Mouse (Mus musculus) embryonic facial prominence, embryonic 15.5 days (tissue): ENCODE results near the gene Arhgef25. TPM values are rescaled to one million over a fixed set of nuclear protein-coding genes. Genes with fewer than 3 reads are reported as not detected.
A peak's percentile ranks its signal among the peaks of the same experiment; 100 is the strongest.

ENCODE experiments used
- ATAC-seq: fragments of 200-750 bp; cut with Nextera tagmentation; 2 replicates; pipeline ENCODE4 v1.8.0; 2017; ENCODE audit warnings: low read depth, moderate TSS enrichment; ENCODE audit not compliant: insufficient number of reproducible peaks, low FRiP score, low TSS enrichment
- H3K27ac ChIP-seq: fragments of 300-500 bp; sonication (generic); replicated peaks from 2 replicates; pipeline ENCODE4 v1.5.1; 2015; ENCODE audit warnings: mild to moderate bottlenecking, inconsistent platforms
- H3K27me3 ChIP-seq: fragments of 300-500 bp; sonication (generic); 2 replicates; pipeline ENCODE4 v1.6.1; 2015; ENCODE audit warnings: inconsistent platforms
- H3K36me3 ChIP-seq: fragments of 300-500 bp; sonication (generic); 2 replicates; pipeline ENCODE4 v1.6.1; 2015; ENCODE audit warnings: mild to moderate bottlenecking, inconsistent platforms
- H3K4me1 ChIP-seq: fragments of 300-500 bp; sonication (generic); 2 replicates; pipeline ENCODE4 v1.6.1; 2015; ENCODE audit warnings: inconsistent platforms
- H3K4me2 ChIP-seq: fragments of 300-500 bp; sonication (generic); replicated peaks from 2 replicates; pipeline ENCODE4 v1.6.1; 2015; ENCODE audit warnings: mild to moderate bottlenecking, inconsistent platforms
- H3K4me3 ChIP-seq: fragments of 300-500 bp; sonication (generic); replicated peaks from 2 replicates; pipeline ENCODE4 v1.5.1; 2015; ENCODE audit warnings: mild to moderate bottlenecking, inconsistent platforms
- H3K9ac ChIP-seq: fragments of 300-500 bp; sonication (generic); 2 replicates; pipeline ENCODE4 v1.6.1; 2015; ENCODE audit warnings: inconsistent platforms
- H3K9me3 ChIP-seq: fragments of 300-500 bp; sonication (generic); replicated peaks from 2 replicates; pipeline ENCODE4 v1.6.1; 2016; ENCODE audit warnings: inconsistent platforms
- WGBS: fragments of 180-500 bp; shearing (Covaris S2); methylation state at CpG from one replicate; pipeline ENCODE4 v1.1.7; 2015; 5-methylcytosine and 5-hydroxymethylcytosine counted together
- polyA plus RNA-seq: library from polyadenylated mRNA; unstranded; fragments of >200 nt; fragmentation: Nextera tagmentation; extraction: Ambion mirVana; gene quantifications from 2 replicates; pipeline ENCODE4 v1.2.1, GENCODE M21; 2015

Arhgef25 gene
- polyA plus RNA-seq, 1 experiment from 2014 or later = 116 TPM

DNA sequence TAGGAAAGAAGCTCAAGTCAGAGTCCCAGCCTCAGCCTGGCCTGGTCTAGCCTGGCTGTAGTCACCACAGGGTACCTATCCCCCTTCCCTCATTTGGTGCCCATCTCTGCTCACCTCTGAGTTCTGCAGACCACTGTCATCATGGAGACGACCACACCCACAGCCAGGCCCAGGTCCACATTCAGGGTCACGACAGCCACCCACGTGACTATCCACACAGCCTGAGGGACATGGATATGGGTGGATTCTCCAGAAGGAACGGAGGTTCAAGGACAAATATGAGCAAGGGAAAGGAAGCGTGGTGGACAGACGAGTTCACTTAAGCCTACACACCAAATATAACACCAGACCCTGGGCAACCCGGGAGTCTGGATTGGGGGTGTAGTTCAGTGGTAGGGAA, 15.7 kb downstream of the Arhgef25 start:
- no peaks in the 10 kb centered on the region for H3K9me3 ChIP-seq
- no peak overlapping the region for H3K4me3 ChIP-seq
- peaks cover 48% of the 10 kb centered on the region for H3K27me3 ChIP-seq
- H3K36me3 ChIP-seq = no peaks in the 10 kb centered on the region
- H3K4me2 ChIP-seq = no peak overlapping the region
- H3K9ac ChIP-seq = no peak overlapping the region
- H3K27ac ChIP-seq = no peak overlapping the region
- H3K4me1 ChIP-seq = peaks cover 31% of the 10 kb centered on the region
- ATAC-seq = no peak
- WGBS = 88% methylated on average over 7 of the region's 7 CpGs

DNA sequence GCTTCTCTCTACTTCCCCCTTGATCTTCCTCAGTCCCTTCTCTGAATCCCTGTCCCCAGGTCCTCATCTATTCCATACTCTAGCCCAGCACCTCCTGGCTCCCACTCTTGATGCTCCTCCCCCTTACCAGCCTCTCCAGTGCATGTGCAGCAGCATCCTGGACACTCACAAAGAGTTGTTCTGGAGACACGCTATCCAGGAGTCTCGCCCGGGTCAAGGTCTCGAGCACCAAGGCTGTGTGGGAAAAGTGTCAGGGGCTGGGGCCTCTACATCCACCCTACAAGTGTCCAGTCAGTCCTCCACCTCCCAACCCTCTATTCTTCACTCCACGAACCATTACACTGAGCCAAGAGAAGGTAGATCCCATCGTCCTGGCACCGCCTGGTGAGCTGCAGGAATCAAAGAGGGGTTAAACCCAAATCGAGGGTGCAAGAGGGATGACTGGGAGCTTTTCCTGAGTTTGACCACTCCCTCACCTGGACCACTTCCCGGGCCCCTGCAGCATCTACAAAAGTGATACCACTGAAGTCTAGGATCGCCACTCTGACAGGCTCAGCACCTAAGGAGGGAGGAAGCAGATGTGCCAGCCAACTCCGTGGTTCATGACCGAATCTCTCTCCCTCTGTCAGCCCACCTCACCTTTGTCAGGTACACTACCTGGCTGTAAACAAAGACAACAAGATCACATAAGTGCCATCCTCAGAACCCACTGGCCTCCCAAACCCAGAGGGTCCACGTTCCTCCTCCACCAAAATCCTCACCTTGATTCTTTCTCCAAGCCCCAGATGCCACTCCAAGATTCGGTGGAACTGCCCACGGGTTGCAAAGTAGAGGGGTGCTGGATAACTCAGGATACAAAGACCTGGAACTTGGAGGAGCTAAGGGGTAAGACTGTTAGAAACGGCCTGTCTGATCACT, 16.5 kb downstream of the Arhgef25 start:
- H3K4me1 ChIP-seq = peaks cover 27% of the 10 kb centered on the region
- no peak overlapping the region for H3K4me3 ChIP-seq
- no peak overlapping the region for H3K4me2 ChIP-seq
- no peaks in the 10 kb centered on the region for H3K9me3 ChIP-seq
- no peak overlapping the region for H3K27ac ChIP-seq
- H3K9ac ChIP-seq = no peak overlapping the region
- no peak for ATAC-seq
- WGBS = 81% methylated on average over 16 of the region's 16 CpGs
- peaks cover 45% of the 10 kb centered on the region for H3K27me3 ChIP-seq
- H3K36me3 ChIP-seq = no peaks in the 10 kb centered on the region

DNA sequence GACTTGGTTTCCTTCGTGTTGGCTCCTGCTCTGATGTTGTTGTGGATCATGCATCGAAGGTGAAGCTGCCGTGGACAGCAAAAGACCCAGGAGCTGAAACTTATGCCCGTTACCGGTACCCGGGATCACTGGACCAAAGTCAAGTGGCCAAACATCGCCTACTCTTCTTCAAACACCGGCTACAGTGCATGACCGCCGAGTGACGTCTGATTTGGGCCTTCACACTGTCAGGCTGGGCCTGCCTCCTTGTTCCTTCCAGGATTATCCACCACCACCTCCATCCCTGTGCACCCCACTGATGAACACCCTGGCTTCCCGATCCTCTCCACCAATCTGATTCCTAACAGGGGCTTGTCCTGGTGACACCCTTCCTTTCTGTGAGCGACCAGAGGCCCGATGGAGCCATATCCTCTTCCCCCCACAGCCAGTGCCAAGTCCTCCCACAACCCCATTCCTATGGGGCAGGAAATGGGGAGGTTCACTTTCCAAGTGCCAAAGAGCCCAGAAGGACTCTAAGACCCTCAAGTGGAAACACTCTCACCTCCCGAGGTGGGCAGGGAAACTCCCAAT, 18.2 kb downstream of the Arhgef25 start:
- H3K9me3 ChIP-seq = no peaks in the 10 kb centered on the region
- no peak overlapping the region for H3K4me2 ChIP-seq
- H3K4me1 ChIP-seq = peaks cover 16% of the 10 kb centered on the region
- no peak for ATAC-seq
- H3K4me3 ChIP-seq = no peak overlapping the region
- no peaks in the 10 kb centered on the region for H3K36me3 ChIP-seq
- H3K9ac ChIP-seq = no peak overlapping the region
- peaks cover 43% of the 10 kb centered on the region for H3K27me3 ChIP-seq
- WGBS = 84% methylated on average over 15 of the region's 15 CpGs
- no peak overlapping the region for H3K27ac ChIP-seq

DNA sequence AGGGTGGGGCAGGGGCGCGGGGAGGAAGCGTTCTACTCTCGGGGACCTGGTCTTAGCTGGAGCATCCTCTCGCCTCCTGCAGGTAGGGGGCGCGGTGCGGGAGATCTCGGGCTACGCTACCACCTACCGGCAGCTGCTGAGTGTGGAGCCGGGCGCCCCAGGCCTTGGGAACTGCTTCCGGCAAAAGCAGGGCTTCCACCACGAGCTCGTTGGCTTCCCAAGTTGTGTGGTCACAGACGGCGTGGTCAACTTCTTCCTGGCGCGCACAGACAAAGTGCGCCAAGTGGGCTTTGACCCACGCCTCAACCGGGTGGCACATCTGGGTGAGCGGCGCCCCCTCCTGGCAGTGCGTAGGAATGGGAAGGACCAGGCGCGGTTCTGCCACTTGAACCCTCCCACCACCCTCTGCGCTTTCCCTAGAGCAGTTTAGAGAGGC, 19.0 kb downstream of the Arhgef25 start:
- H3K4me3 ChIP-seq = peak overlapping the region; percentile 46
- H3K9me3 ChIP-seq = no peaks in the 10 kb centered on the region
- peak overlapping the region; percentile 80 for H3K4me2 ChIP-seq
- under 1% methylated on average over 29 of the region's 29 CpGs for WGBS
- peaks cover 24% of the 10 kb centered on the region for H3K4me1 ChIP-seq
- no peaks in the 10 kb centered on the region for H3K36me3 ChIP-seq
- H3K27me3 ChIP-seq = peaks cover 47% of the 10 kb centered on the region
- ATAC-seq = peak; percentile 80
- no peak overlapping the region for H3K27ac ChIP-seq
- H3K9ac ChIP-seq = no peak overlapping the region

DNA sequence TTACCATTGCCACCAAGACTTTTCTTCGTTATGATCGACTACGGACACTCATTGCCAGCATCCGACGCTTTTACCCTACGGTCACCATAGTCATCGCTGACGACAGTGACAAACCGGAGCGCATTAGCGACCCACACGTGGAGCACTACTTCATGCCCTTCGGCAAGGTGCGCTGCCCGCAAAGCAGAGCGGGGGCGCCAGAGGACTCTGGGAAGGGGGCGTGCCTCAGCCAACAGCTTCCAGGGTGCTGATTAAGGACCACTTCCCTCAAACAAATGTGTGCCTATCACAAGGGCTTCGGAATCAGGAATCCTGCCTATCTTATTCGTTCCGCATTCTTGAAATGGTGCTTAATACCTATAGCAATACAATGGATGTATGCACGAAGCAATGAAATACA, 19.9 kb downstream of the Arhgef25 start:
- 3% methylated on average over 22 of the region's 22 CpGs for WGBS
- no peak for ATAC-seq
- Histone ChIP-seq H3K27ac (no peak overlapping the region), H3K4me2 (peak overlapping the region; percentile 80), H3K4me1 (peaks cover 31% of the 10 kb centered on the region), H3K4me3 (peak overlapping the region; percentile 46), H3K9me3 (no peaks in the 10 kb centered on the region), H3K36me3 (no peaks in the 10 kb centered on the region), H3K27me3 (peaks cover 52% of the 10 kb centered on the region), H3K9ac (no peak overlapping the region)

DNA sequence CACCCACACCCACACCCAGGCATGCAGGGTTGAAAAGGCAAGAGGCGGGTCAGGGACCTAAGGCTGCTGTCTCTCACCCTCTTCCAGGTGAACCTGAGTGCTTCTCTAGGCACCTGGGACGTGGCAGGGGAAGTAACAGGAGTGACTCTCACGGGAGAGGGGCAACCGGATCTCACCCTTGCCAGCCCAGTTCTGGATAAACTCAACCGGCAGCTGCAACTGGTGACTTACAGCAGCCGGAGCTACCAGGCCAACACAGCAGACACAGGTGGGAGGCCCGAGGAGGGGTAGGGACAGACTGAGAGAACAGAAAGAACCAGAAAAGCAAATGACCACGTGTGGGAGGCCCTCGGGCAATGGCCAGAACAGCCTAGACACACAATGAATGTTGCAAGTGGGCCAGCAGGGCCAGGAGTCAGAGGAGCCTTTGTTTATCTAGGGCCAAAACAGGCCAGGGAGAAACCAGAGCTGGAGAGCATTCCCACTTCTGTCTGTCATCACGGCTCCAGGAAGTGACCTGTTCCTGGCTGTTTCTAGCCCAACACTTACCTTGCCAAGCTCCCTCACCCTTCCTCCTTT, 22.2 kb downstream of the Arhgef25 start:
- peaks cover 34% of the 10 kb centered on the region for H3K4me1 ChIP-seq
- no peak for ATAC-seq
- H3K27ac ChIP-seq = no peak overlapping the region
- 40% methylated on average over 10 of the region's 10 CpGs for WGBS
- H3K9ac ChIP-seq = no peak overlapping the region
- peaks cover 52% of the 10 kb centered on the region for H3K27me3 ChIP-seq
- H3K4me3 ChIP-seq = no peak overlapping the region
- H3K36me3 ChIP-seq = no peaks in the 10 kb centered on the region
- H3K4me2 ChIP-seq = no peak overlapping the region
- H3K9me3 ChIP-seq = no peaks in the 10 kb centered on the region

DNA sequence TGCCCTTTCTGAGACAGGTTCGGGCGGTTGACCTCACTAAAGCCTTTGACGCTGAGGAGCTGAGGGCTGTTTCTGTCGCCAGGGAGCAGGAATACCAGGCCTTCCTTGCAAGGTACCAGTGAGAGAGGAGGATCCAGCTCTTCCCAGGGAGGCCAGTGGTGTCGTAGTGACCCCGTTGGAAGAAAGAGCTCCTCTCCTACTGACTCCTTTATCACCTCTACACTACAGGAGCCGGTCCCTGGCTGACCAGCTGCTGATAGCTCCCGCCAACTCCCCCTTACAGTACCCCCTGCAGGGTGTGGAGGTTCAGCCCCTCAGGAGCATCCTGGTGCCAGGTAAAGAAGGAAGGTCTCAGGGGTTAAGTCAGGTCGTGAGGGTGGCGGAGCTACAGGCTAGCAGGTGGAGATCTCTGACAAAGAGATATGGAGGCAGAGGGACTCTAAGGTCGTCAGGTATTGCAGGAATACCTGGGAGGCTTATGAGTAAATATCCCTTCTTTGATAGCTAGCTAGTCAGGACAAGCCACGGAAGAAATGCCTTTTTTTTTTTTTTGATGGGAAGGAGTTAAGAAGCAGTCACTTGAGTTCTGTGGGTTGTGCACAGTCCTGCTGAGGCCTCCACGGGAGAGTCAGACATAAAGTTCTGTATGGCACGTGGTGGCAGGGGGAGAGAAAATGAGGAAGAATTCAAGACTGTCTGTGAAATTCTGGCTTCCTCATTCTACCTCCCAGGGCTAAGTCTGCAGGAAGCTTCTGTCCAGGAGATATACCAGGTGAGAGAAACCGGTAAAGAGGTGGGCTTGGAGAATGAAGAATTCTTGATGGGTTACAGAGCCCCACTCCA, 22.9 kb downstream of the Arhgef25 start:
- Histone ChIP-seq H3K27ac (no peak overlapping the region), H3K4me1 (peaks cover 34% of the 10 kb centered on the region), H3K36me3 (no peaks in the 10 kb centered on the region), H3K4me3 (peak overlapping the region; percentile 62), H3K27me3 (peaks cover 52% of the 10 kb centered on the region), H3K4me2 (peak overlapping the region; percentile 100; the same call in 1 of the 2 replicates), H3K9ac (no peak overlapping the region), H3K9me3 (no peaks in the 10 kb centered on the region)
- 25% methylated on average over 15 of the region's 15 CpGs for WGBS
- no peak for ATAC-seq

DNA sequence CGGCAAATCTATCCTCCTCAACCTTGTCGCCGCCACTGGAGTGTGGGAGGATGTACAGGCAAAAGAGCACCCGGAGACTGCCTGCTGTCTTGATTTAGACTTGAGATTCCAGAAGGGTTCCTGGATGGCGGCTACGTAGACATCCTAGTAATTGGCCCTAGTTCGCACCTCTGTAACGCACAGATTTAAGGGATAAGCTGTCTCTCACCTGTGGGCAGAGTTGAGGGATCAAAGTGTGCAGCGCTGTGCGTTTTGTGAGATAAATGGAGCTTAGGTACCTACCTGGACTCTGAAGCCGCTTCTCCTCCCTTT, 23.5 kb downstream of the Arhgef25 start:
- Histone ChIP-seq H3K4me3 (peak overlapping the region; percentile 62), H3K36me3 (no peaks in the 10 kb centered on the region), H3K27ac (no peak overlapping the region), H3K27me3 (peaks cover 52% of the 10 kb centered on the region), H3K4me2 (peak overlapping the region; percentile 100), H3K9ac (peak overlapping the region; percentile 47; the same call in 1 of the 2 replicates), H3K4me1 (peaks cover 34% of the 10 kb centered on the region), H3K9me3 (no peaks in the 10 kb centered on the region)
- no peak for ATAC-seq
- 6% methylated on average over 11 of the region's 11 CpGs for WGBS

DNA sequence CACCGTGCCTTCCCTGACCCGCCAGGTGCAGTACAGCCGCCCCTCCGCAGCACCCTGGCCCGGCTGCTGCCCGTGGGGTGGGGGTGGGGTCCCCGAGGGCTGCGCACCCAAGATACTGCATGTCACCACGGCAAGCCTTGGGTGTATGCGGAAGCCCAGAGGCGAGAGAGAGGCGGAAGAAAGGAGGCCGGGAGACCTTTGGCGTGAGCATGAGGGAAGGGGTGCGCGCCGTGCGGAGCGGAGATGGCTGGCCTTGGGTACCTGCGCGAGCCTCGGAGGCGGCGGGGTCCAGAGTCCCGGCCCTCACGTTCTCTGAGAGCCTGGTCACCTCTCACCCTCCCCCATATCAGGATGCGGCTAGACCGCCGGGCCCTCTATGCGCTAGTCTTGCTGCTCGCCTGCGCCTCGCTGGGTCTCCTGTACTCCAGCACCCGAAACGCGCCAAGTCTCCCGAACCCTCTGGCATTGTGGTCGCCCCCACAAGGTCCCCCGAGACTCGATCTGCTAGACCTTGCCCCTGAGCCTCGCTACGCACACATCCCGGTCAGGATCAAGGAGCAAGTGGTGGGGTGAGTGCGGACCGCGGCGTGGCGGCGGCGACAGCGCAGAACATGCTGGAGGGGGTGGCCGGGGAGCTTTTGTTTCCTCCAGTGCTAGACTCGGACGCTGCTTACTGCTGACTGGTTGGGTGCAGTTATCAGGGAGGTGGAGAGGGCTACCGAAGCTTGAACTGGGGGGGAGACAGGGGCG, 24.1 kb downstream of the Arhgef25 start:
- no peaks in the 10 kb centered on the region for H3K9me3 ChIP-seq
- H3K4me3 ChIP-seq = peak overlapping the region; percentile 62
- H3K9ac ChIP-seq = peak overlapping the region; percentile 47
- ATAC-seq = peak; percentile 22; the same call in 1 of the 2 replicates
- H3K4me2 ChIP-seq = peak overlapping the region; percentile 100
- no peaks in the 10 kb centered on the region for H3K36me3 ChIP-seq
- H3K4me1 ChIP-seq = peaks cover 29% of the 10 kb centered on the region
- peaks cover 51% of the 10 kb centered on the region for H3K27me3 ChIP-seq
- H3K27ac ChIP-seq = no peak overlapping the region; the same call in 1 of the 2 replicates
- WGBS = under 1% methylated on average over 56 of the region's 56 CpGs

DNA sequence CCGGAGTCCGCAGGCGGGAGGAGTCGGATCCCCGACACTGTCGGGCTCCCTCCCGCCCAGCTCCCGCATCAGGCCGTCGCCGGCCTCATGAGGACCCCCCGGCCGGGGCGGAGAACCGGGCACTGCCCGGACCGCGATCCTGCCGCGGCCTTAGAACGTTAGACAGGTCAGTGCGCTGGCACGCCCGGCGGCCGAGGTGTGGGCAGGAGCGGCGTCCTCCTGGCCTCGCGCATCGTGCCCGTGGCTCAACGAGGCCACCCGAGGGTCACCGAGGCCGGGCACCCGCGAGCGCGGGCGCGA, 24.6 kb downstream of the Arhgef25 start:
- Histone ChIP-seq H3K27ac (no peak overlapping the region; the same call in 1 of the 2 replicates), H3K36me3 (no peaks in the 10 kb centered on the region), H3K9me3 (no peaks in the 10 kb centered on the region), H3K4me2 (peak overlapping the region; percentile 100), H3K9ac (peak overlapping the region; percentile 47), H3K27me3 (peaks cover 45% of the 10 kb centered on the region), H3K4me3 (peak overlapping the region; percentile 62), H3K4me1 (peaks cover 24% of the 10 kb centered on the region)
- ATAC-seq = peak; percentile 5; the same call in 1 of the 2 replicates
- 0% methylated on average over 38 of the region's 42 CpGs for WGBS
